Mouse (Mus musculus): ENCODE measurements at regions not wholly inside any gene's neighbourhood (a gene's known extent, or its start where the extent isn't known, plus 50 kb on each side); places are given as distances from the start of the nearest gene placed in this dataset.

DNA sequence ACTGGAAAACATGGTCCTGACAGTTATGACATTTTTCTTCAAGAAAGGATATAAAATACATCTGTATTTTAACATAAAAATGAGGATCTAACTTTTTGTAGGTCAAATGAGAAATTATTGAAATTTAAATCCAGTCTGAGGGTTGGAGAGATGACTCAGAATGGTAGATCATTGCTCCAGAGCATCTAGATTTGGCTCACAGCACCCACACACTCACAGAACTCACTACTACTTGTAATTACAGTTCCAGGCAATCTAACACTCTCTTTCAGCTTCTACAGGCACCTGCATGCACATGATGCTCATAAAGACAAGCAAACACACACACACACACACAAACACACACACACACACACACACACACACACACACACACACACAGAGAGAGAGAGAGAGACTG, 159.7 kb upstream of the Atp1b1 start:
- TF ChIP-seq CTCF (IDR thresholded peaks at IDR 0.05 in 2 of 3, conservative IDR thresholded peaks at IDR 0.05 in 1 of 3; ENCODE audit: control insufficient read depth in 1 of 3, insufficient read depth in 1 of 3, low read depth in 2 of 3, low read length in 3 of 3, poor library complexity in 1 of 3, severe bottlenecking in 1 of 3) (no peak), GATA1 (IDR thresholded peaks at IDR 0.05; ENCODE audit: low read depth, low read length) (no peak), CHD2 (IDR thresholded peaks at IDR 0.05; ENCODE audit: low read length) (no peak), ELF1 (IDR thresholded peaks at IDR 0.05; ENCODE audit: low read depth, low read length) (no peak)

Measured in MEL (cell line).